Mouse (Mus musculus) hindbrain, postnatal 0 days (tissue): ENCODE results near the gene Ttc12. TPM values are rescaled to one million over a fixed set of nuclear protein-coding genes. Genes with fewer than 3 reads are reported as not detected.

ENCODE experiments used
- ATAC-seq: fragments of 200-750 bp; cut with Nextera tagmentation; 2 replicates; pipeline ENCODE4 v1.8.0; 2017; ENCODE audit warnings: mild to moderate bottlenecking, moderate TSS enrichment, moderate library complexity
- DNase-seq: peaks from one replicate; pipeline ENCODE4 v3.0.0-alpha.2; 2015; ENCODE audit warnings: low spot score
- H3K27ac ChIP-seq: fragments of 300-500 bp; sonication (generic); 2 replicates; pipeline ENCODE4 v1.5.1; 2014; ENCODE audit warnings: mild to moderate bottlenecking
- H3K27me3 ChIP-seq: fragments of 300-500 bp; sonication (generic); 2 replicates; pipeline ENCODE4 v1.6.1; 2014; ENCODE audit warnings: low read length, mixed read lengths; ENCODE audit not compliant: insufficient read depth
- H3K36me3 ChIP-seq: fragments of 300-500 bp; sonication (generic); 2 replicates; pipeline ENCODE4 v1.6.1; 2014; ENCODE audit warnings: low read length, mixed read lengths; ENCODE audit not compliant: insufficient read depth
- H3K4me1 ChIP-seq: fragments of 300-500 bp; sonication (generic); 2 replicates; pipeline ENCODE4 v1.6.1; 2014; ENCODE audit warnings: antibody characterized with exemption, low read length, mixed read lengths; ENCODE audit not compliant: insufficient read depth
- H3K4me2 ChIP-seq: fragments of 300-500 bp; sonication (generic); 2 replicates; pipeline ENCODE4 v1.6.1; 2014; ENCODE audit warnings: low read depth, mild to moderate bottlenecking, low read length, moderate library complexity, mixed read lengths
- H3K4me3 ChIP-seq: fragments of 300-500 bp; sonication (generic); 2 replicates; pipeline ENCODE4 v1.5.1; 2014; ENCODE audit warnings: low read length
- H3K9ac ChIP-seq: fragments of 300-500 bp; sonication (generic); replicated peaks from 2 replicates; pipeline ENCODE4 v1.6.1; 2014; ENCODE audit warnings: mild to moderate bottlenecking, low read length, moderate library complexity, mixed read lengths
- H3K9me3 ChIP-seq: fragments of 300-500 bp; sonication (generic); 2 replicates; pipeline ENCODE4 v1.6.1; 2016; ENCODE audit warnings: low read length, mixed read lengths
- CTCF ChIP-seq: IDR thresholded peaks from 2 replicates; pipeline ENCODE4 v1.5.1; 2016; ENCODE audit warnings: antibody characterized with exemption, control low read depth, low read depth
- WGBS: fragments of 180-500 bp; shearing (Covaris S2); extraction: QIAGEN DNeasy Blood & Tissue Kit; methylation state at CpG from one replicate; pipeline ENCODE4 v1.1.7; 2014; 5-methylcytosine and 5-hydroxymethylcytosine counted together
- polyA plus RNA-seq: library from polyadenylated mRNA; unstranded; fragments of >200 nt; fragmentation: Nextera tagmentation; extraction: Ambion mirVana; gene quantifications from 2 replicates; pipeline ENCODE4 v1.2.1, GENCODE M21; 2015
- total RNA-seq: library from RNA; depleted of rRNA; stranded (reverse); fragments of >200 nt; gene quantifications from 2 replicates; pipeline ENCODE4 v1.2.3, GENCODE M21; 2014; rRNA removed

The Ttc12 gene
- total RNA-seq (1.0 and 1.5 TPM in 2 replicates), polyA plus RNA-seq (1.9 and 2.0 TPM in 2 replicates)

- H3K9me3 ChIP-seq: no peaks in the 10 kb centered on the region
- no peaks in the 10 kb centered on the region for H3K4me1 ChIP-seq
- H3K36me3 ChIP-seq: no peaks in the 10 kb centered on the region
- peak within 1 kb of the TSS; percentile 46 for H3K4me3 ChIP-seq
- peak; percentile 91 for ATAC-seq
- DNase-seq: peak; percentile 70
- H3K27me3 ChIP-seq: no peaks in the 10 kb centered on the region
- no peak for TF ChIP-seq CTCF
- under 1% methylated on average over 18 of the region's 18 CpGs for WGBS
- no peak within 1 kb of the TSS for H3K27ac ChIP-seq
- H3K9ac ChIP-seq: peak within 1 kb of the TSS; percentile 41; the same call in 1 of the 2 replicates
- peak within 1 kb of the TSS; percentile 76 for H3K4me2 ChIP-seq
Observed at GRCm38 (mm10) chr9:49485892-49486311, at the start of gene Ttc12. Gene Ttc12, minus strand, starts transcription at chr9:49486225.

- DNase-seq: peak; percentile 39
- no peak for ATAC-seq
- H3K9me3 ChIP-seq: no peaks in the 10 kb centered on the region
- peaks cover 16% of the 10 kb centered on the region for H3K36me3 ChIP-seq
- no peaks in the 10 kb centered on the region for H3K27me3 ChIP-seq
- TF ChIP-seq CTCF: no peak
- no peak overlapping the region for H3K27ac ChIP-seq
- H3K4me3 ChIP-seq: no peak overlapping the region
- H3K9ac ChIP-seq: no peak overlapping the region
- WGBS: 42% methylated on average over 4 of the region's 4 CpGs
- H3K4me1 ChIP-seq: 0 out of 2 replicates have a peak, but pooled peaks cover 4% of the 10 kb centered on the region
- H3K4me2 ChIP-seq: no peak overlapping the region
Observed at GRCm38 (mm10) chr9:49534958-49535357, 48.9 kb upstream of the Ttc12 start.

GRCm38 (mm10) chr9:49533912-49534491 lies 48.0 kb upstream of the Ttc12 start:
- peak; percentile 41; the same call in 1 of the 2 replicates for ATAC-seq

GRCm38 (mm10) chr9:49533455-49533854 lies 47.4 kb upstream of the Ttc12 start:
- ATAC-seq (no peak), DNase-seq (no peak)
- Histone ChIP-seq H3K4me1 (0 out of 2 replicates have a peak, but pooled peaks cover 4% of the 10 kb centered on the region), H3K27ac (no peak overlapping the region), H3K4me3 (no peak overlapping the region), H3K9ac (no peak overlapping the region), H3K4me2 (no peak overlapping the region), H3K9me3 (no peaks in the 10 kb centered on the region), H3K27me3 (no peaks in the 10 kb centered on the region), H3K36me3 (peaks cover 16% of the 10 kb centered on the region)
- 68% methylated on average over 7 of the region's 7 CpGs for WGBS
- no peak for TF ChIP-seq CTCF

More at GRCm38 (mm10) chr9:49533912-49534491, 48.0 kb upstream of the Ttc12 start:
- Histone ChIP-seq H3K4me2 (no peak overlapping the region), H3K9me3 (no peaks in the 10 kb centered on the region), H3K27ac (peak overlapping the region; percentile 66), H3K9ac (no peak overlapping the region), H3K4me3 (no peak overlapping the region), H3K27me3 (no peaks in the 10 kb centered on the region), H3K4me1 (0 out of 2 replicates have a peak, but pooled peaks cover 4% of the 10 kb centered on the region), H3K36me3 (peaks cover 16% of the 10 kb centered on the region)
- no peak for DNase-seq
- no peak for TF ChIP-seq CTCF
- 9% methylated on average over 8 of the region's 8 CpGs for WGBS

GRCm38 (mm10) chr9:49531833-49532232 lies 45.8 kb upstream of the Ttc12 start:
- no peak overlapping the region for H3K4me2 ChIP-seq
- 80% methylated on average over 6 of the region's 6 CpGs for WGBS
- ATAC-seq (no peak), DNase-seq (no peak)
- 0 out of 2 replicates have a peak, but pooled peaks cover 4% of the 10 kb centered on the region for H3K4me1 ChIP-seq
- no peak for TF ChIP-seq CTCF
- no peaks in the 10 kb centered on the region for H3K27me3 ChIP-seq
- H3K9ac ChIP-seq: no peak overlapping the region
- no peaks in the 10 kb centered on the region for H3K9me3 ChIP-seq
- peaks cover 10% of the 10 kb centered on the region for H3K36me3 ChIP-seq
- no peak overlapping the region for H3K27ac ChIP-seq
- H3K4me3 ChIP-seq: no peak overlapping the region

DNA sequence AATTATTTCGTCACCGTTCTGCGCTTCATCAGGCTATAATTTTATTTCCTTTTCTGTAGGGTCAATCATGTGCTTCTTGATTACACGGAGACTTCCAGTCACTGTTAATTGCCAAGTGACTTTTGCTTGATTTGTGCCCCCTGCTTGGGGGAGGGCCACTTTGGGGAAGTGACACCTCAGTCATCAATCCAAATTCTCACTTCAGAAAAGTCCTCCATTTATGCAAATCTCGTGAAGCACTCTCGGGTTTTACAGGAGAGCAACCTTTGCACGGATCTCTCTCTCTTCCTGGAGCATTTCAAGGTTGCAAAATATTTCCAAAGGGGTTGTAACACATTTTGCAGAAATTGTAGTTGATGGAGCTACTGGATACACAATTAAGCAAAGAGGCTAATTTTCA lies 45.2 kb upstream of the Ttc12 start:
- H3K27ac ChIP-seq: no peak overlapping the region
- H3K4me1 ChIP-seq: 0 out of 2 replicates have a peak, but pooled peaks cover 4% of the 10 kb centered on the region
- no peak overlapping the region for H3K9ac ChIP-seq
- H3K27me3 ChIP-seq: no peaks in the 10 kb centered on the region
- WGBS: 40% methylated on average over 7 of the region's 7 CpGs
- TF ChIP-seq CTCF: no peak
- DNase-seq: no peak
- H3K4me3 ChIP-seq: no peak overlapping the region
- H3K9me3 ChIP-seq: no peaks in the 10 kb centered on the region
- H3K4me2 ChIP-seq: no peak overlapping the region
- no peak for ATAC-seq
- peaks cover 10% of the 10 kb centered on the region for H3K36me3 ChIP-seq

- Histone ChIP-seq H3K4me3 (no peak overlapping the region), H3K36me3 (peaks cover 10% of the 10 kb centered on the region), H3K9ac (no peak overlapping the region), H3K4me1 (0 out of 2 replicates have a peak, but pooled peaks cover 4% of the 10 kb centered on the region), H3K27me3 (no peaks in the 10 kb centered on the region), H3K9me3 (no peaks in the 10 kb centered on the region), H3K4me2 (no peak overlapping the region), H3K27ac (no peak overlapping the region)
- TF ChIP-seq CTCF: no peak
- ATAC-seq (no peak), DNase-seq (no peak)
- 49% methylated on average over 4 of the region's 4 CpGs for WGBS
Observed at GRCm38 (mm10) chr9:49530739-49531138, 44.7 kb upstream of the Ttc12 start.
